Mouse (Mus musculus): ENCODE results near the gene Smtnl2.
"Not testable (repeated sequence)": the region's sequence is repeated elsewhere in the genome, so short reads cannot be mapped to it uniquely, and the experiment has no call there.

Gene Smtnl2

DNA sequence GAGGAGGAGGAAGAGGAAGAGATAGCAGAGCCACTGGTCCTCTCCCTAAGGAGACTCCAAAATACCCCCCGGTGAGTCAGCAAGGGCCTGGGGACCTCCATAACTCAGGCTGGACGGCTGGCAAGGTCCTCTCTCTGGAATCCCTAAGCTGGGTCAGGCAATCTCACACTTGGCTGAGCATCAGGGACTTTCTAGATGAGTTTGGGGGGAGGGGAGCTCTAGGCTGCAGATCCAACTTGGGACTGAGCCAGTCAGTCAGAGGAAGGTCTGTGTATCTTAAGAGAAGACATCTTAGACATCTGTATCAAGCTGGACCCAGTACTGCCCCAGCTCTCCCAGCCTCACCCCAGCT is 24.2 kb upstream of the Smtnl2 start:
- no peaks in the 10 kb centered on the region for H3K27me3 ChIP-seq (ENCODE audit: control insufficient read depth, insufficient read depth, low read length, poor library complexity, severe bottlenecking)
- H3K36me3 ChIP-seq (ENCODE audit: control insufficient read depth, insufficient read depth, low read length, poor library complexity, severe bottlenecking) = no peaks in the 10 kb centered on the region
- DNase-seq (ENCODE audit: low read depth, low spot score) = no peak

DNA sequence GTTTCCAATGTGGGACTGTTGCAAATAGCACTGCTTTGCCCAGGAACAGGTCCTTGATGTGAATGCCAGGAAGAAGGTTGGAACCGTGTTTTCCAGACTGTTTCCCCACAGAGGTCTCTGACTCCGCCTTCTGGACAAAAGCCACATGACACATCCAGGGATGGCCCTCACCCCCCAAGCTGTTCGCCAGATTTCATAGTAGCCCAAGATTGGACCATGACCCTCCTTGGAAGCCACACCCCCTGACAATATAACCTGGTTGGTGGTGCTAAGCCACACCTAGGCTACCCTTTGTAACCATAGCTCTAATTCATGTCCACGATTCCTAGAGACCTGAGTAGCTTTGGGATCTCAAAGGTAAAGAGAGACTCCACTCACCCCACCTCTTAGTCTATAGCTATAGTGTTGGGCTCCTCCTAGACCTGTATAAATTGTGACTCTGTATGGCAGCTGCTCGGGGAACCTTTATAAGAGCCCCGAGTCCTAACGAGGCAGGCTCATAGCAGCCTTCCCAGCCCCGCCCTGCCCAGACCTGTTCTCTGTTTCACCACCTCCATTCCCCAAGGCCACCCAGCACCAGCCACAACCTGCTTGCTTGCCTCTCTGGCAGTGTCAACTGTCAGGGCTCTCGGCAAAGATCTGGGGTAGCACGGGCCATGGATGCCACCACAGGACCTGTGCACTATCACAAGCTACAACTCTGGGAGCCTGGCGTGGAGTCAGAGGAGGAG is 23.6 kb upstream of the Smtnl2 start, which contains the start of gene Ggt6:
Ggt6 (plus strand) TSS at position 564 of the 731 bp plus-strand sequence.
- DNase-seq (ENCODE audit: low read depth, low spot score) = no peak
- H3K36me3 ChIP-seq (ENCODE audit: control insufficient read depth, insufficient read depth, low read length, poor library complexity, severe bottlenecking) = no peaks in the 10 kb centered on the region
- H3K27me3 ChIP-seq (ENCODE audit: control insufficient read depth, insufficient read depth, low read length, poor library complexity, severe bottlenecking) = no peaks in the 10 kb centered on the region

GRCm38 (mm10) chr11:72430311-72431068 is 19.0 kb upstream of the Smtnl2 start:
- not testable (repeated sequence) for H3K27me3 ChIP-seq (ENCODE audit: control insufficient read depth, insufficient read depth, low read length, poor library complexity, severe bottlenecking); H3K36me3 ChIP-seq (ENCODE audit: control insufficient read depth, insufficient read depth, low read length, poor library complexity, severe bottlenecking); DNase-seq (ENCODE audit: low read depth, low spot score)

- H3K27me3 ChIP-seq (ENCODE audit: control insufficient read depth, insufficient read depth, low read length, poor library complexity, severe bottlenecking) = no peaks in the 10 kb centered on the region
- peak; percentile 91 for DNase-seq (ENCODE audit: low read depth, low spot score)
- no peaks in the 10 kb centered on the region for H3K36me3 ChIP-seq (ENCODE audit: control insufficient read depth, insufficient read depth, low read length, poor library complexity, severe bottlenecking)
Observed at GRCm38 (mm10) chr11:72429288-72429690, 17.8 kb upstream of the Smtnl2 start.

DNA sequence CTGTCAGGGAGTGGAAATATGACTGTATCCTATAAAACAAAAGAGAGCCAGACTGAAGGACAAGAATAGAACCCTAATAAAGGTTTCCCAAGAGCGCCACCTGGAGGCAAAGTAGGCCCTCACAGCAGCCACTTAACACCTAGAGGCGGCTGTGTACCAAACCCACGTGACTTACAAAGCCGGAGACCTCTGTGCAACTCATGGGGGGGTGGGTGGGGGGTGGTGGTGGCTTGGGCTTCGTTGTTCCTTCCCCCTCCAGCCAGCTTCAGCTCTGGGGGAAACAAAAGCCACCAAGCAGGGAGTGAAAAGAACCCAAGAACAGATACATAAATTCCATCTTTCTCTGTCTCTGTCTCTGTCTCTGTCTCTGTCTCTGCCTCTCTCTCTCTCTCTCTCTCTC is 17.2 kb upstream of the Smtnl2 start:
- no peaks in the 10 kb centered on the region for H3K36me3 ChIP-seq (ENCODE audit: control insufficient read depth, insufficient read depth, low read length, poor library complexity, severe bottlenecking)

GRCm38 (mm10) chr11:72426884-72427283 is 15.4 kb upstream of the Smtnl2 start:
- no peaks in the 10 kb centered on the region for H3K36me3 ChIP-seq (ENCODE audit: control insufficient read depth, insufficient read depth, low read length, poor library complexity, severe bottlenecking)
- peak; percentile 41 for DNase-seq (ENCODE audit: low read depth, low spot score)
- H3K27me3 ChIP-seq (ENCODE audit: control insufficient read depth, insufficient read depth, low read length, poor library complexity, severe bottlenecking) = no peaks in the 10 kb centered on the region

More for the DNA sequence above, 17.2 kb upstream of the Smtnl2 start:
- peak; percentile 88 for DNase-seq (ENCODE audit: low read depth, low spot score)
- H3K27me3 ChIP-seq (ENCODE audit: control insufficient read depth, insufficient read depth, low read length, poor library complexity, severe bottlenecking) = no peaks in the 10 kb centered on the region

- H3K36me3 ChIP-seq (ENCODE audit: control insufficient read depth, insufficient read depth, low read length, poor library complexity, severe bottlenecking) = no peaks in the 10 kb centered on the region
- no peak for DNase-seq (ENCODE audit: low read depth, low spot score)
- H3K27me3 ChIP-seq (ENCODE audit: control insufficient read depth, insufficient read depth, low read length, poor library complexity, severe bottlenecking) = no peaks in the 10 kb centered on the region
Observed at GRCm38 (mm10) chr11:72425201-72425600, 13.7 kb upstream of the Smtnl2 start.

GRCm38 (mm10) chr11:72423686-72424085 is 12.2 kb upstream of the Smtnl2 start:
- Histone ChIP-seq H3K36me3 (ENCODE audit: control insufficient read depth, insufficient read depth, low read length, poor library complexity, severe bottlenecking) (no peaks in the 10 kb centered on the region), H3K27me3 (ENCODE audit: control insufficient read depth, insufficient read depth, low read length, poor library complexity, severe bottlenecking) (no peaks in the 10 kb centered on the region)
- no peak for DNase-seq (ENCODE audit: low read depth, low spot score)

DNA sequence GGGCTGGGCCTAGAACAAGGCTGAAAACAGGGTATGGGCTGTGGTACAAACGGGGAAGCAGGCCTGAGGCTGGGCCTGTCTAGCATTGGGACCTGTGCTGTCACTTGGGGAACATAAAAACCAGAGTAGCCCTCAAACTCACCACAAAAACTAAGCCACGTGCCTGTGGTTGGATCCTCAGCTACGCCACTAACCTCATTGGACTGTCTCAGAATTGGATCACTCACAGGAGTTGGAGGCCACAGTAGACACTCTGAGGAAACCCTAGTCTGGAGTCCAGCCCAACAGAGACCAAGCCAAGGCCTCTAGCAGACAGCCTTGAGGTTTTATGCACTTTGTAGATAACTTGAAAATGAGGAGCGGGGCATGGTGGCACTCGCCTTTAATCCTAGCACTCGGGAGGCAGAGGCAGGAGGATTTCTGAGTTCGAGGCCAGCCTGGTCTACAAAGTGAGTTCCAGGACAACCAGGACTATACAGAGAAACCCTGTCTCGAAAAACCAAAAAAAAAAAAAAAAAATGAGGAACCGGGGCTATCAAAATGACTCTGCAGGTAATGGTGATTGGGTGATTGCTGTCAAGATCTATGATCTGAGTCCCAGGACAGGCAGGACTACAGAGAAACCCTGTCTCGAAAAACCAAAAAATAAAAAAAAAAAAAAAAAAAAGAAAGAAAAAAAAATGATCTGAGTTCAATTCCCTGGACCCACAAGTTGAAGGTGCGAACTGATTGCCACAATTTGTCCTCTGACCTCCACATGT is 10.2 kb upstream of the Smtnl2 start:
- DNase-seq (ENCODE audit: low read depth, low spot score) = no peak
- no peaks in the 10 kb centered on the region for H3K36me3 ChIP-seq (ENCODE audit: control insufficient read depth, insufficient read depth, low read length, poor library complexity, severe bottlenecking)
- H3K27me3 ChIP-seq (ENCODE audit: control insufficient read depth, insufficient read depth, low read length, poor library complexity, severe bottlenecking) = no peaks in the 10 kb centered on the region

DNA sequence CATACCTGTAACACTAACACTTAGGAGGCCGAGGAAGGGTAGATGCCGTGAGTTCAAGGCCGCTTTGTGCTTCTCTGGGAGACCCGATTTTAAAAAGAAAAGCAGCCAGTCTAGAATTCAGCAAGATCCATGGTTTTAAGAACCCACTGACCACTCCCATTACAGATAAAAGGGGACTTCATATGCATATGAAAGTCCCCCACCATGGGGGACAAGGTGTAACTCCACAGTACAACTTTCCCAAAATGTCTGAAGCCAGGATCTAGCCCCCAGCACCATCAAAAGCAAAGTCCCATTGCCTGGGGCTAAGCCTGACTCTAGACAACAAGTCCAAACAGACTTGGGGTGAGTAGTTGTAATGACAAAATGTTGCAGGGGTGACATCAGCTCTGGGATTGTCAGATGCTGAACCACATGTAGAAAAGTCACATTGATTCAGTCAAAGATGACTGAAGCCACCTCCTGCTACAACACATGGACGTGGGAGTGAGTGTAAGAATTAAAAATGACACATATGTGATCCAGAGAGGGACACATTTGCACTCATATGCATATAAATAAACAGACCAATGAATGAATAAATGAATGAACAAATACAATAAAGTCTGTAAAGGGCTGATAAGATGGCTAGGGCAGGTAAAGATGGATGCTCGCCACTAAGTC is 9.1 kb upstream of the Smtnl2 start:
- no peaks in the 10 kb centered on the region for H3K27me3 ChIP-seq (ENCODE audit: control insufficient read depth, insufficient read depth, low read length, poor library complexity, severe bottlenecking)
- H3K36me3 ChIP-seq (ENCODE audit: control insufficient read depth, insufficient read depth, low read length, poor library complexity, severe bottlenecking) = no peaks in the 10 kb centered on the region
- DNase-seq (ENCODE audit: low read depth, low spot score) = no peak

GRCm38 (mm10) chr11:72419006-72419405 is 7.5 kb upstream of the Smtnl2 start:
- no peaks in the 10 kb centered on the region for H3K36me3 ChIP-seq (ENCODE audit: control insufficient read depth, insufficient read depth, low read length, poor library complexity, severe bottlenecking)
- H3K27me3 ChIP-seq (ENCODE audit: control insufficient read depth, insufficient read depth, low read length, poor library complexity, severe bottlenecking) = no peaks in the 10 kb centered on the region
- no peak for DNase-seq (ENCODE audit: low read depth, low spot score)

- no peak for DNase-seq (ENCODE audit: low read depth, low spot score)
- Histone ChIP-seq H3K27me3 (ENCODE audit: control insufficient read depth, insufficient read depth, low read length, poor library complexity, severe bottlenecking) (no peaks in the 10 kb centered on the region), H3K36me3 (ENCODE audit: control insufficient read depth, insufficient read depth, low read length, poor library complexity, severe bottlenecking) (no peaks in the 10 kb centered on the region)
Observed at GRCm38 (mm10) chr11:72418227-72418626, 6.7 kb upstream of the Smtnl2 start.

DNA sequence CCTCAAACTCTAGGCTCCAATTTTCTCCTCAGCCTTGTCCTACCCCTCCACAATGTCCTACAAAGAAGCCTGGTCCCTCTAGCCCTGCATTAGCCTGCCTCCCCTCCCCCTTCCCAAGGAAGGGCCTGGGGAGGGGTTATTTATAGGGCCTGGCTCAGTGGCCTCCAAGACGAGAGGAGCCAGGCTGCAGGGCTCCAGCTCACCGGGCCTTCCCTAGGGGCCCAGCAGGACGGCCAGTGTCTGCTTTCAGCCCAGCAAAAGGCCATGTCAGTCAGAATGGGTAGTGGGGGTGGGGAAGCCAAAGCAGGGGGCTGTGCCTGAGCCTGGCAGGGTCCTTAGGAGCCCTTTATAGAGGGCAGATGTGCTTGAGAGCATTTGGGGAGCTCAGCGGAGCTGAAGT is 5.9 kb upstream of the Smtnl2 start:
- no peaks in the 10 kb centered on the region for H3K36me3 ChIP-seq (ENCODE audit: control insufficient read depth, insufficient read depth, low read length, poor library complexity, severe bottlenecking)
- DNase-seq (ENCODE audit: low read depth, low spot score) = no peak
- no peaks in the 10 kb centered on the region for H3K27me3 ChIP-seq (ENCODE audit: control insufficient read depth, insufficient read depth, low read length, poor library complexity, severe bottlenecking)

DNA sequence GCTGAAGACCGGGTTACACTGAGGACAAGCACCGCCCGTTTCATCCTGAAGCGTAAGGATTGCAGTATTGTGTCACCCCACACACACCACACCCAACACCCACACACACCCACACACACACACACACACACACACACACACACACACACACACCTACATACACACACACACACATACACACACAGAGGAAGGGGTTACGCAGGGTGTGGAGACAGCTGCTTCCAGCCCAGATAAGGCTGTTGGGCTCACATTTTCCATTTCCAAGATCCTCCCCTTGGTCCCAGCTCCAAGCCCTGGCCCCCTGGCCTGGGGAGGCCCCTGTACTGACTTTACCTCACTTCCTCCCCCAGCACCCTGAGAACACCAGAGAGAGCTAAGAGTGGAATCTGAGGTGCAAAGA is 5.2 kb upstream of the Smtnl2 start:
- Histone ChIP-seq H3K36me3 (ENCODE audit: control insufficient read depth, insufficient read depth, low read length, poor library complexity, severe bottlenecking) (no peaks in the 10 kb centered on the region), H3K27me3 (ENCODE audit: control insufficient read depth, insufficient read depth, low read length, poor library complexity, severe bottlenecking) (no peaks in the 10 kb centered on the region)
- no peak for DNase-seq (ENCODE audit: low read depth, low spot score)

Data from splenic B cell, adult 2 months (primary cell).